Mouse (Mus musculus) liver, embryonic 15.5 days (tissue): ENCODE results near the gene Scd4. TPM values are rescaled to one million over a fixed set of nuclear protein-coding genes. Genes with fewer than 3 reads are reported as not detected.

ENCODE experiments used
- ATAC-seq: fragments of 200-750 bp; cut with Nextera tagmentation; 2 replicates; pipeline ENCODE4 v1.8.0; 2017; ENCODE audit warnings: moderate number of reproducible peaks, mild to moderate bottlenecking, moderate library complexity; ENCODE audit not compliant: insufficient read depth
- H3K27ac ChIP-seq: fragments of 300-500 bp; sonication (generic); replicated peaks from 2 replicates; pipeline ENCODE4 v1.5.1; 2015; ENCODE audit warnings: mild to moderate bottlenecking, inconsistent platforms
- H3K27me3 ChIP-seq: fragments of 300-500 bp; sonication (generic); 2 replicates; pipeline ENCODE4 v1.6.1; 2015; ENCODE audit warnings: mild to moderate bottlenecking, inconsistent platforms
- H3K36me3 ChIP-seq: fragments of 300-500 bp; sonication (generic); replicated peaks from 2 replicates; pipeline ENCODE4 v1.6.1; 2015; ENCODE audit warnings: moderate library complexity, mild to moderate bottlenecking, inconsistent platforms
- H3K4me1 ChIP-seq: fragments of 300-500 bp; sonication (generic); replicated peaks from 2 replicates; pipeline ENCODE4 v1.6.1; 2015; ENCODE audit warnings: inconsistent platforms
- H3K4me2 ChIP-seq: fragments of 300-500 bp; sonication (generic); 2 replicates; pipeline ENCODE4 v1.6.1; 2015; ENCODE audit warnings: moderate library complexity, mild to moderate bottlenecking, inconsistent platforms
- H3K4me3 ChIP-seq: fragments of 300-500 bp; sonication (generic); replicated peaks from 2 replicates; pipeline ENCODE4 v1.5.1; 2015; ENCODE audit warnings: mild to moderate bottlenecking, inconsistent platforms
- H3K9ac ChIP-seq: fragments of 300-500 bp; sonication (generic); 2 replicates; pipeline ENCODE4 v1.6.1; 2015; ENCODE audit warnings: moderate library complexity, mild to moderate bottlenecking, inconsistent platforms
- H3K9me3 ChIP-seq: fragments of 300-500 bp; sonication (generic); replicated peaks from 2 replicates; pipeline ENCODE4 v1.6.1; 2016; ENCODE audit warnings: inconsistent platforms
- WGBS: fragments of 180-500 bp; shearing (Covaris S2); methylation state at CpG from one replicate; pipeline ENCODE4 v1.1.7; 2015; ENCODE audit warnings: mixed read lengths; ENCODE audit not compliant: insufficient replicate concordance; 5-methylcytosine and 5-hydroxymethylcytosine counted together
- polyA plus RNA-seq: library from polyadenylated mRNA; unstranded; fragments of >200 nt; fragmentation: Nextera tagmentation; extraction: Ambion mirVana; gene quantifications from 2 replicates; pipeline ENCODE4 v1.2.1, GENCODE M21; 2015

The Scd4 gene
- polyA plus RNA-seq, 1 experiment from 2014 or later, result not detected

DNA sequence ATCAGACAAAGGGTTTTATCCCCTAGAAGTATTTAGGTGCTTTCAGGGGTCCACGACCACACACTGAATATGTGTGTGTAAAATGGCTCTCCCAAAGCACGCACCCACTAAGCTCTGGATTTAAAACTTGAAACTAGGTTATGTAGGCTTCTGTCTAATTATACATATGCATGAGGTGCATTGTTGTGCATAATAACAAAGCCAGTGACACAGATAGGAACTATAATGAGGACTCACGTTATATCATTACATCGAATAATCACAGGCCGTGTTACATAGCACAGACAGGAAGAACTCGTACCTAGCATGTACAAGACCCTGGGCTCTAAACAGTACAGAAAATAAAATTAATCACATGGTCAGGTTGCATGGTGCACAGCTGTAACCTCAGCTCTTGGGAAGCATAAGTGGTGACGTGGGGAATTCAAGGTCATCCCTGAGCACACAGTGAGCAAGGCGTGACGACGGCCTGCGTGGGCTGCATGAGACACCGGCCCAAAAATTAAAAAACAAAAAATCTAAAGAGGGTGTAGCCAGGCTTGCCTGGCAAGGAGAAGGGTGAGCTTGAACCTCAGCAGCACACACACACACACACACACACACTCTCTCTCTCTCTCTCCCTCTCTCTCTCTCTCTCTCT is 49.9 kb downstream of the Scd4 start:
- no peak overlapping the region for H3K9ac ChIP-seq
- WGBS, result 86% methylated on average over 12 of the region's 12 CpGs
- no peak overlapping the region for H3K4me2 ChIP-seq
- no peaks in the 10 kb centered on the region for H3K9me3 ChIP-seq
- H3K27ac ChIP-seq, result no peak overlapping the region
- ATAC-seq, result no peak
- no peak overlapping the region for H3K4me3 ChIP-seq
- H3K36me3 ChIP-seq, result no peaks in the 10 kb centered on the region
- no peaks in the 10 kb centered on the region for H3K27me3 ChIP-seq
- peaks cover 38% of the 10 kb centered on the region for H3K4me1 ChIP-seq

- H3K4me2 ChIP-seq, result peak overlapping the region; percentile 49
- H3K27me3 ChIP-seq, result no peaks in the 10 kb centered on the region
- peaks cover 65% of the 10 kb centered on the region for H3K4me1 ChIP-seq
- H3K27ac ChIP-seq, result peak overlapping the region; percentile 56
- no peaks in the 10 kb centered on the region for H3K36me3 ChIP-seq
- 20% methylated on average over 6 of the region's 6 CpGs for WGBS
- H3K9ac ChIP-seq, result peak overlapping the region; percentile 5; the same call in 1 of the 2 replicates
- ATAC-seq, result no peak
- no peak overlapping the region for H3K4me3 ChIP-seq
- H3K9me3 ChIP-seq, result no peaks in the 10 kb centered on the region
These were observed 53.1 kb downstream of the Scd4 start for GRCm38 (mm10) chr19:44385887-44386498.

GRCm38 (mm10) chr19:44387089-44387671 is 54.3 kb downstream of the Scd4 start:
- Histone ChIP-seq H3K4me1 (peaks cover 69% of the 10 kb centered on the region), H3K9me3 (no peaks in the 10 kb centered on the region), H3K4me3 (no peak overlapping the region; the same call in 1 of the 2 replicates), H3K4me2 (peak overlapping the region; percentile 92), H3K27ac (peak overlapping the region; percentile 94), H3K36me3 (no peaks in the 10 kb centered on the region), H3K27me3 (no peaks in the 10 kb centered on the region), H3K9ac (peak overlapping the region; percentile 65; the same call in 1 of the 2 replicates)
- no peak for ATAC-seq
- 82% methylated on average over 4 of the region's 4 CpGs for WGBS

GRCm38 (mm10) chr19:44387746-44388474 is 55.0 kb downstream of the Scd4 start:
- no peaks in the 10 kb centered on the region for H3K9me3 ChIP-seq
- H3K4me2 ChIP-seq, result peak overlapping the region; percentile 92
- ATAC-seq, result peak; percentile 7; the same call in 1 of the 2 replicates
- H3K4me3 ChIP-seq, result peak overlapping the region; percentile 64
- 14% methylated on average over 19 of the region's 19 CpGs for WGBS
- H3K36me3 ChIP-seq, result no peaks in the 10 kb centered on the region
- H3K27ac ChIP-seq, result peak overlapping the region; percentile 94
- peak overlapping the region; percentile 65 for H3K9ac ChIP-seq
- no peaks in the 10 kb centered on the region for H3K27me3 ChIP-seq
- H3K4me1 ChIP-seq, result peaks cover 77% of the 10 kb centered on the region

GRCm38 (mm10) chr19:44388475-44389428 is 55.9 kb downstream of the Scd4 start:
- peak overlapping the region; percentile 65 for H3K9ac ChIP-seq
- H3K9me3 ChIP-seq, result no peaks in the 10 kb centered on the region
- no peaks in the 10 kb centered on the region for H3K27me3 ChIP-seq
- peak overlapping the region; percentile 64 for H3K4me3 ChIP-seq
- WGBS, result 2% methylated on average over 41 of the region's 41 CpGs
- H3K4me1 ChIP-seq, result peaks cover 85% of the 10 kb centered on the region
- no peaks in the 10 kb centered on the region for H3K36me3 ChIP-seq
- H3K27ac ChIP-seq, result peak overlapping the region; percentile 94
- peak overlapping the region; percentile 92 for H3K4me2 ChIP-seq
- peak; percentile 97 for ATAC-seq

DNA sequence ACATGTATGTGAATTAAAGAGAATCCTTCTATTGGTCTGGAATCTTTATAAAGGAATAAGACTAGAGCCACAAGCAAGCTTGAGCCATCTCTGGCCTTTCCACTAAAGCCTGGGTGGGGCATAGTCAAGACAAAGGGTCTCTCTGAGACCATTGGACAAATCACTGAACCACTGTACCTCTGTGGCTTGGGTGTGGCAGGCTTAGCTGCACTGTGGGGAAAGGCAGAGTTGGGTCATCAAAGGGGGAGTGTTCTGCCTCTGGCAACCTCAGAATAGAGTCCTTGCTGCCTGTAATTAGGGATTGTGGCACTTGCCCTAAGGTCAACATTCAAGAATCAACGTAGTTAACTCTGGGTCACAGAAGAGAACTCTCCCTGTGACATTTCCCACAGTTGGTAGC is 56.6 kb downstream of the Scd4 start:
- Histone ChIP-seq H3K27me3 (no peaks in the 10 kb centered on the region), H3K4me2 (peak overlapping the region; percentile 92), H3K36me3 (no peaks in the 10 kb centered on the region), H3K4me3 (peak overlapping the region; percentile 64; the same call in 1 of the 2 replicates), H3K4me1 (peaks cover 90% of the 10 kb centered on the region), H3K27ac (peak overlapping the region; percentile 94), H3K9me3 (no peaks in the 10 kb centered on the region), H3K9ac (peak overlapping the region; percentile 63; the same call in 1 of the 2 replicates)
- 58% methylated on average over 1 of the region's 1 CpGs for WGBS
- ATAC-seq, result no peak

DNA sequence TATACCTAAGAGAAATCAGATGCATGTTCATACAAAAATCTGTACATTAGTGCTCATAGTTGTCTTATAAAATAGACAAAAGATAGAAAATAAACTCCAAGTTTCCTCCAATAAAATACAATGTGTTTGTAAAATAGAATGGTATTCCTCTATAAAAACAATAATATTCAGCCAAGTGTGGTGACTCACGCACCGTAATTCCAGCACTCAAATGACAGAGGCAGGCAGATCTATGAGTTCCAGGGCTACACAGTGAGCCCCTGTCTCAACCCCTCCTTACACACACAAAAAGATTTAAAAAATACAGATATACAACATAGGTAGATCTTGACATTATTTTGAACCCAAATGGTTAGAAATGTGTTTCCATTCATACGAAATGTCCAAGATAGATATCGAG is 59.0 kb downstream of the Scd4 start:
- no peaks in the 10 kb centered on the region for H3K9me3 ChIP-seq
- no peak for ATAC-seq
- H3K9ac ChIP-seq, result no peak overlapping the region
- no peaks in the 10 kb centered on the region for H3K27me3 ChIP-seq
- 80% methylated on average over 4 of the region's 4 CpGs for WGBS
- no peak overlapping the region for H3K4me2 ChIP-seq
- H3K36me3 ChIP-seq, result 0 out of 2 replicates have a peak, but pooled peaks cover 10% of the 10 kb centered on the region
- no peak overlapping the region for H3K27ac ChIP-seq
- peaks cover 91% of the 10 kb centered on the region for H3K4me1 ChIP-seq
- H3K4me3 ChIP-seq, result no peak overlapping the region

DNA sequence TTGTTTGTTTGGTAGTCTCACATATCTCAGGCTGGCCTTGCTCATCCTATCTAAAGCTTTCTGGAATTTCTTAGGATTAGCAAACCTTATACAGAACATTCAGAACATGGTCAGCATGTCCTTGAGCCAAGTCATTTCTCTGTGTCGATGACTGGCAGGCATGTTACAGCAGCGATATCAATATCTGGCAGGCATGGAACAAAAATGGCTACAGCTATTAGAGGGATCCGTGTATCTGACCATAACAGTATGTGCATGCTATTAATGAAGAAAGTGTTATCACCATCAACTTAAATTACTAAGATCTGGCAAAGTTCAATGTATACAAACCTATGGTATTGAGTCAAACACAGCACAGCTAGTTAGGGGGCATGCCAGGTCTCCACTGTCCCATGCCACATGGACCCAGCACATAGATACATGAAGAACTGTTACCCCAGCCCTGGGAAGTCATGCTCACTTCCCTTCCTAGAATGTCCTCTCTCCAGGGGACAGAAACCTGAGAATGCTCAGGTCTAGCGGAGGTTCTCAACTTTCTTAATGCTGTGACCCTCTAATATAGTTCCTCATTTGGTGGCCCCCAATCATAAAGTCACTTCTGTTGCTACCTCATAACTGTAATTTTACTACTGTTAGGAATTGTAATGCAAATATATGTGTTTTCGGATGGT is 59.6 kb downstream of the Scd4 start:
- WGBS, result 56% methylated on average over 5 of the region's 5 CpGs
- Histone ChIP-seq H3K9me3 (no peaks in the 10 kb centered on the region), H3K36me3 (peaks cover 14% of the 10 kb centered on the region), H3K4me3 (no peak overlapping the region), H3K27ac (peak overlapping the region; percentile 55), H3K9ac (no peak overlapping the region; the same call in 1 of the 2 replicates), H3K27me3 (no peaks in the 10 kb centered on the region), H3K4me2 (no peak overlapping the region), H3K4me1 (peaks cover 90% of the 10 kb centered on the region)
- no peak for ATAC-seq

- Histone ChIP-seq H3K27me3 (no peaks in the 10 kb centered on the region), H3K4me1 (peaks cover 80% of the 10 kb centered on the region), H3K4me2 (no peak overlapping the region), H3K36me3 (peaks cover 27% of the 10 kb centered on the region), H3K9ac (peak overlapping the region; percentile 0; the same call in 1 of the 2 replicates), H3K9me3 (no peaks in the 10 kb centered on the region), H3K4me3 (no peak overlapping the region), H3K27ac (peak overlapping the region; percentile 88)
- ATAC-seq, result peak; percentile 33; the same call in 1 of the 2 replicates
- WGBS, result 30% methylated on average over 5 of the region's 5 CpGs
These were observed 61.1 kb downstream of the Scd4 start for GRCm38 (mm10) chr19:44393962-44394422.
